Mouse (Mus musculus) hindlimb bud, embryonic 11.5 days (tissue): ENCODE results near the gene Tmem167b.
"Not testable (repeated sequence)": the region's sequence is repeated elsewhere in the genome, so short reads cannot be mapped to it uniquely, and the experiment has no call there.

Source experiments
- DNase-seq: peaks from one replicate; pipeline ENCODE4 v3.0.0-alpha.2; 2012; ENCODE audit warnings: low read depth, low spot score; ENCODE audit errors: extremely low spot score

Tmem167b gene

GRCm38 (mm10) chr3:108562133-108562730 is at the start of gene Tmem167b:
TSS of gene Tmem167b (minus strand) at chr3:108562466.
- peak; percentile 98 for DNase-seq

GRCm38 (mm10) chr3:108608906-108609305 is 46.6 kb upstream of the Tmem167b start:
- DNase-seq, result no peak

GRCm38 (mm10) chr3:108591530-108592522 is 29.6 kb upstream of the Tmem167b start:
- DNase-seq, result no peak

DNA sequence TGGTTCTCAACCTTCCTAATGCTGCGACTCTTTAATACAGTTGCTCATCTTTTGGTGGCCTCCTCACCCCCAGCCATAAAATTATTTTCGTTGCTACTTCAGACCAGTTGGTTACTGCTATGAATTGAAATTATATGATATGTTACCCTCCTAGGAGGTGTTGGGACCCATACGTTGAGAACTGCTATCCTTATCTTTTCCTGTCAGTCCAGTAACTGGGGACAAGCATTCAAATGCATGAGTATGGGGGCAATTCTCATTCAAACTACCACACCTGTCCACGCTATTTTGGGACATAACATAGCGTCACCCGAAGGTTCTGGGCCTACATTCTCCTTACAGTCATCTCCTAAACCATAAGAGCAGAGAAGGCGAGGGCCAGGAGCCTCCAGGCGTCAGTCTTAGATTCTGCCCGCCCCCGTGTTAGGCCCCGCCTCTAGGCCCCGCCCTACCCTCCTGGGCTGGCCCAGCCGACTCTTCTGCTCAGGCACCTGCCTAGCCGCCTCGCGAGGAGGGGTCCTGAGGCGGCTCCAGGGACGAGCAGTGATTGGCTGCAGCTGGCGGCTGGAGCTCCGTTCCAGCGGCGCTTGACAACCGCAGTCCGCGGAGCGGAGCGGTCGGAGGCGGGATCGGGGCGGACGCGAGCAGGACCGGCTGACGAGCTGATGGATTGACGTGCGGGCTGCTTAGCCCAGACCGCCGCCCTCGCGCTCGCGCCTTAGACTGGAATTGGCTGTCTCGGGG is 28.7 kb upstream of the Tmem167b start, which contains the start of gene Wdr47:
Gene Wdr47 (plus strand): TSS at position 494 of the 744 bp plus-strand sequence.
- peak; percentile 82 for DNase-seq

- DNase-seq, result no peak
Observed at GRCm38 (mm10) chr3:108588446-108588845, 26.2 kb upstream of the Tmem167b start.

DNA sequence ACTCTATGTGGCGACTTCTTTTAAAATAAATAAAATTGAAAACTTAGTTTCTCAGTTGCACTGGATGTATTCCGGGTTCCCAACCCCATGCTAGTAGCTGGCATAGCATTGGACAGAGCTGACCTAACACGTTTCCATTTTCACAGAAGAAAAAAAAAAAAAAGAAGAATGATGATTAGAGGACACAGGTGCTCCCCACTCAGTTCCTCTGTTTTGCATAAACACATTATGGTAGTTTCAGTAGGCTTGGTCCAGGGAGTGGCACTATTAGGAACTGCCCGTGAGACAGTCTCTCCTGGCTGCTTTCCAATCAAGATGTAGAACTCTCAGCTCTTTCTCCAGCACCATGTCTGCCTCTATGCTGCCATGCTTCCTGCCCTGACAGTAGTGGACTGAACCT is 22.3 kb upstream of the Tmem167b start:
- no peak for DNase-seq

- DNase-seq, result no peak
Observed at GRCm38 (mm10) chr3:108574018-108574417, 11.8 kb upstream of the Tmem167b start.

DNA sequence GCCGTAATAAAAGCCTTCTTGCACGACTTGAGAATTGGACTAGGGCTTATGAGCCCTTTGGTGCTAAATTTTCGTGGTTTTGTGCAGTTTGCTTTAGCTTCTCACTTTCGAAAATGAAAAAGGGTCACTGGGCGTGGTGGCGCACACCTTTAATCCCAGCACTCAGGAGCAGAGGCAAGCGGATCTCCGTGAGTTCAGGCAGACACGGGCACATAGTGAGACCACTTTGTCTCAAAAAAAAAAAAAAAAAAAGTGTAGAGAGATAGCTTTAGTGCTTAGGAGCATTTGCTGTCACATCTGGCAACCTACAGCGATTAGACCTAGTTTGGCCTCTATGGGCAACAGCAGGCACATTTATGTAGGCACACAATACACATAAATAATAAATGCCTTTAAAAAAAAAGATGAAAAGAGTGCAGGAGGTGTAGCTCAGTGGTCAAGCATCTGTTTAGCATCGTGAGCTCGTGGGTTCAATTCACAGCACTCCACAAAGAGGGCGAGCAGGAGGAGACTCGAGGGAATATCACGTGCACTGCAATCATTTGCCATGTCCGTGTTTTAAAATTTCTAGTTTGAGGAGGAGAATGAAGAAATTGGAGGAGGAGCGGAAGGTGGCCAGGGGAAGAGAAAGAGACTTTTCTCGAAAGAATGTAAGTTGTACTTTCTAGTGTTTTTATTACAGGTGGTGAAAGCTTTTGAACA is 10.2 kb upstream of the Tmem167b start:
- no peak for DNase-seq

- peak; percentile 93 for DNase-seq
Observed at GRCm38 (mm10) chr3:108571443-108572294, 9.4 kb upstream of the Tmem167b start, which contains the start of gene Taf13. TSS of gene Taf13 (plus strand) at chr3:108571698.

GRCm38 (mm10) chr3:108570813-108571212 is 8.5 kb upstream of the Tmem167b start:
- no peak for DNase-seq

DNA sequence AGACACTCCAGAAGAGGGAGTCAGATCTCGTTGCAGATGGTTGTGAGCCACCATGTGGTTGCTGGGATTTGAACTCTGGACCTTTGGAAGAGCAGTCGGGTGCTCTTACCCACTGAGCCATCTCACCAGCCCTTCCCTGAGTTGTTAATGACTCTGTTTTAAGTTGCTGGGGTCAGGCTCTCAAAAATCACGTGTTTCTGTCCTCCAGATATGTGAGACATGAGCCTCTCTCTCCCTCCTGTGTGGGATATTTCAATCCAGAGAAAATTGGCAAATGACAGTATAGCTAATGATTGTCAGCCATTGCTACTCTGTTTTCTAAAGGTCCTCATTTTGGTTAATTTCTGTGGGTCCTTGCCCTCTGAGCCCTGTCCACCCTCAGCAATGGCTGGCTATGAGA is 7.4 kb upstream of the Tmem167b start:
- DNase-seq, result not testable (repeated sequence)

GRCm38 (mm10) chr3:108567990-108568877 is 6.0 kb upstream of the Tmem167b start:
- DNase-seq, result no peak

DNA sequence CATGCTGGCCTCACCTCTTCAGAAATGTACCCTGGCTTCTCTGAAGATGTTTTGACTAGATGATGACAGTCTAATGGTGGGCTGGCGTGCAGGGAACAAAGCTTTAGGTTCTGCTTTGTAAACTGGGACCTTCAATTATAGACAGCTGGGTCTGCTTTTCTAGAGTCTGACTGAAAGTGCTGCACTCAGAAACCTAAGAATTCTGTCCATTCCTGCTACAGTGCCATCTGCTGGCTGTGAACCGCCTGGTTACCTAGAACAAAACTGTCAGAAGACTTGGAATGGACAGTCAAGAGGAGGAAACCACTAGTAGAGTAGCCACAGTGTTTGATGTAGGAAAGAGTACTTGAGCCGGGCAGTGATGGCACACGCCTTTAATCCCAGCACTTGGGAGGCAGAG is 1.0 kb upstream of the Tmem167b start:
- no peak for DNase-seq

DNA sequence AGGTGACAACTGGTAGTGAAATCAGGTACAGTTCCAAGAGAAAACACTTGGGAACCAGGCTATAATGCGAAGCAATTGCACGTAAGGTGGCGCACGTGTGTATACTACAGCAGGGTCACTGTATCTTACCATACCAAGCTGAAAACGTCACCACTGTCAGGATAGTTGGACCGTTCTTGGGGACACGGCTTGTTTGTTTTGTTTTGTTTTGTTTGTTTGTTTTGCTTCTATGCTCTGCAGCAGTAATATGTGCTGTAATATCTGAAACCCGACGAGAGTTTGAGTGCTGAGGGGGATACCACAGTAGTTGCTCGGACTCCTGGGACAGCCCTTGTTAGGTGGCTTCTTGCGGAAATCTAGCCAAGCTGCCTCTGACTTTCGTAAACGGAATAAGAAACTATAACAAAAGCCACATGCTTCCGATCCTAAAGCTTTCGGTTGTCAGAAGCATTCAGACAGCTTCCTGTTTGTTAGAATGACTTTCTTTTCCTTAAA is 558 bp upstream of the Tmem167b start:
- DNase-seq, result no peak

DNA sequence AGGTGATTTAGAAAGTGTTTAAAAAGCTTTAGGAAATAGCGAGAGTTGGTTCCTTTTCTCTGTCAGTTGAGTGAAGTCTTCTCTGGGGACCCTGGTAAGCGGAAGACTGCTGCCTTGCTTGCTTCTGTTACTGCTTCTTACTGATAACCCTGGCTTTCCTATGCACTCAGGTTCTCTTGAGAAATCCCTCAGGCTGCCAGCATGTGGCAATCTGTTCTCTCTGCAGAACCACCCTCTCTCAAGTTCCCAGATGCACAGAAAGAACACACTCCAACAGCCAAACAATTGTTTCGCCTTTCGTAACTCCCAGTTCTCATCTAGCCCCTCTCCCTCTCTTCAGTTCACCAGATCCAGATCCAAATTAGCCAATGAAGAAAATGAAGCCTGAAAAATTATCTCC is 4.4 kb downstream of the Tmem167b start:
- DNase-seq, result no peak

DNA sequence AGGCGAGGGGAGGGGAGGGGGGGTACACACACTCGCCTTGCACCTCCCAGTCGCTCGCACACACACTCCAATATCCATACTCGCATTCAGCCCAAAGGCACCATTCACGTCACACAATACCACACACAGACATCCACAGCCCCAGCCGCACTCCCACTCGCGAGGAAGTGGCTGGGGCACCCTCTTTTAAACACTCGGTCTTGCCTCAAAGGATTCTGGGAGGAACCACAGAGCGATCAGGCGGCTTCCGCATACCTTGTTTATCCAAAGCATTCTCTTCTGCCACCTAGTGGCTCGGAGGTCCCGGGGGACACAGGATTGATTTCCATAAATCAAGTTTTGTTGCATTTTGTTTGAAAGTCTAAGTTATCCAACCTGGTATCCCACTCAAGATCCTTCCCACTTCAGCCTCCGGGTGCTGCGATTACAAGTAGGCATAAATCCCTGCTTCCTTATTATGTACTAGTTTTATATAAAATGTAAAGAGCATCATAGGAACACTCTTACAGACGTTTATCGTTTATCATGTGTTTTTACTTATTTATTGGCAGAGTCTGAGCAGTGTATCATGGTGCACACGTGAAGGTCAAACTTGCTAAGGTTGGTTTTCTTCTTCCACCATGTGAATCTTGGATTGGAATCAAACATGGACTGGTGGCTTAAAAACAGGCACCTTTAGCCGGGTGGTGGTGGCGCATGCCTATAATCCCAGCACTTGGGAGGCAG is 7.5 kb downstream of the Tmem167b start:
- DNase-seq, result peak; percentile 88

DNA sequence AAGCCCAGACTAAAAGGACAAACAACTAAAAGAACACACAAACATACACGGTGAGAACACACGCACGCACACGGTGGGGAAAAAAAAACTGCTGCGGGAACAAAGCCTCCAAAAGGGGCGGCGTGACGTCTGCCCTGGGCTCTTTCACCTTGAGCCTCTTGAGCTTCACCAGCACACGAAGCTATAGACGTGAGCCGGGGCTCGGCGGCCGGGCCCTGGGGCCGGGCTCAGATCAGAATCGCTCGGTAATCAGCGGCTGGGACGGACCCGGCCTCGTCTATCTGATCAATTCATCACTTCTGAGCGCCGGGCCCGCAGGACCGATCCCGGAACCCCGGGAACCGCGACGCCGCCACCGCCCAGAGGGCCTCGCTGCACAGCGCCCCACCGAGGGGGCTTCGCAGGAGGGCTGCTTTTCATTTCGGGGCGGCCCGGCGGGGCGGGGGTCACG is 8.1 kb downstream of the Tmem167b start:
- DNase-seq, result no peak

DNA sequence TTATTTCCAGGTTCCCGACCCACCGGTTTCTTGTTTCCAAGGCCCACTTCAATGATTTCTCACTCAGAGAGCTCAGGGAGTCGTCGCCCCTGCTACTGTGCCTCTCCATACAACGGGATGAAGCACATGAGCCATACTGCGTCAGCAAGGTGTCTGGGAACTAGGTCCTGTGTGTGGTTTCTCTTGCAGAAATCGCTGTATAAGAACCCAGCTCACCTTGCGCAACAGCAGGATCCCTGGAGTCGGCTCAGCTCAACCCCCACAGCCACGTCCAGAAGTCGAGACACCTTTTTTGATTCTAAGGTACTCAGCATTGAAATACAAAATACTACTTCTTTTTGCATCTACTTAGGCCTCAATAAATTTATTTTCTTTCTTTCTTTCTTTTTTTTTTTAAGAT is 20.0 kb downstream of the Tmem167b start:
- DNase-seq, result no peak
